Mouse (Mus musculus) forebrain, embryonic 14.5 days (tissue): ENCODE data around the gene Myo1h. TPM values are rescaled to one million over a fixed set of nuclear protein-coding genes. Genes with fewer than 3 reads are reported as not detected.

ENCODE experiments used
- microRNA-seq: library from miRNA; unstranded; fragments of <30 nt; microRNA quantifications from one replicate; pipeline ENCODE4, GENCODE M21; 2016
- polyA plus RNA-seq: library from polyadenylated mRNA; unstranded; fragments of >200 nt; fragmentation: Nextera tagmentation; extraction: Ambion mirVana; gene quantifications from 2 replicates; pipeline ENCODE4 v1.2.1, GENCODE M21; 2014

Myo1h gene
- polyA plus RNA-seq, 1 experiment from 2014 or later, result 0.36 TPM

Small RNA genes within 50 kb of the gene (microRNA-seq; reads per million reads assigned to microRNA genes)
- gene Mir7027, result not detected

Other genes with a start within 250 kb of the Myo1h start
- 13.9 and 16.9 TPM in 2 replicates for gene Usp30, start 223.7 kb upstream of the Myo1h start, polyA plus RNA-seq
- gene Svop, start 197.6 kb upstream of the Myo1h start, polyA plus RNA-seq, result 60.5 and 80.1 TPM in 2 replicates
- 6.5 and 8.3 TPM in 2 replicates for gene Alkbh2, start 160.9 kb upstream of the Myo1h start, polyA plus RNA-seq
- gene Ung, start 158.8 kb upstream of the Myo1h start, polyA plus RNA-seq, result 12.1 and 13.3 TPM in 2 replicates
- gene Acacb, start 142.6 kb upstream of the Myo1h start, polyA plus RNA-seq, result 2.4 and 3.7 TPM in 2 replicates
- gene Foxn4, start 15.4 kb upstream of the Myo1h start, polyA plus RNA-seq, result 0.09 and 0.14 TPM in 2 replicates
- 87.6 and 88.4 TPM in 2 replicates for gene Kctd10, start 91.3 kb downstream of the Myo1h start, polyA plus RNA-seq
- gene Ube3b, start 91.4 kb downstream of the Myo1h start, polyA plus RNA-seq, result 35.9 and 43.1 TPM in 2 replicates
- 18.2 and 18.6 TPM in 2 replicates for gene Mmab, start 154.9 kb downstream of the Myo1h start, polyA plus RNA-seq
- 55.9 and 58.6 TPM in 2 replicates for gene Mvk, start 155.1 kb downstream of the Myo1h start, polyA plus RNA-seq